Mouse (Mus musculus) midbrain, embryonic 10.5 days (tissue): Measurements from ENCODE around the gene Bbs7. TPM values are rescaled to one million over a fixed set of nuclear protein-coding genes. Genes with fewer than 3 reads are reported as not detected.
A peak's percentile ranks its signal among the peaks of the same experiment; 100 is the strongest.
"Not testable (repeated sequence)": the region's sequence is repeated elsewhere in the genome, so short reads cannot be mapped to it uniquely, and the experiment has no call there.

Source experiments
- DNase-seq: peaks from one replicate; pipeline ENCODE4 v3.0.0-alpha.2; 2017; ENCODE audit warnings: low spot score
- H3K27ac ChIP-seq: fragments of 300-500 bp; sonication (generic); replicated peaks from 2 replicates; pipeline ENCODE4 v1.5.1; 2016; ENCODE audit warnings: mild to moderate bottlenecking
- H3K27me3 ChIP-seq: fragments of 300-500 bp; sonication (generic); 2 replicates; pipeline ENCODE4 v1.6.1; 2016; ENCODE audit warnings: low read depth, mild to moderate bottlenecking; ENCODE audit not compliant: poor library complexity, severe bottlenecking
- H3K36me3 ChIP-seq: fragments of 300-500 bp; sonication (generic); 2 replicates; pipeline ENCODE4 v1.6.1; 2016; ENCODE audit warnings: mild to moderate bottlenecking, moderate library complexity
- H3K4me1 ChIP-seq: fragments of 300-500 bp; sonication (generic); 2 replicates; pipeline ENCODE4 v1.6.1; 2016
- H3K4me3 ChIP-seq: fragments of 300-500 bp; sonication (generic); 2 replicates; pipeline ENCODE4 v1.5.1; 2016; ENCODE audit warnings: mild to moderate bottlenecking, moderate library complexity
- H3K9me3 ChIP-seq: fragments of 300-500 bp; sonication (generic); replicated peaks from 2 replicates; pipeline ENCODE4 v1.6.1; 2016; ENCODE audit warnings: mild to moderate bottlenecking
- WGBS: fragments of 180-500 bp; shearing (Covaris S2); methylation state at CpG from one replicate; pipeline ENCODE4 v1.1.7; 2016; 5-methylcytosine and 5-hydroxymethylcytosine counted together
- polyA plus RNA-seq: library from polyadenylated mRNA; unstranded; fragments of >200 nt; fragmentation: Nextera tagmentation; extraction: Ambion mirVana; gene quantifications from 2 replicates; pipeline ENCODE4 v1.2.1, GENCODE M21; 2016

The Bbs7 gene
- polyA plus RNA-seq, 1 experiment from 2014 or later = 20.6 TPM

DNA sequence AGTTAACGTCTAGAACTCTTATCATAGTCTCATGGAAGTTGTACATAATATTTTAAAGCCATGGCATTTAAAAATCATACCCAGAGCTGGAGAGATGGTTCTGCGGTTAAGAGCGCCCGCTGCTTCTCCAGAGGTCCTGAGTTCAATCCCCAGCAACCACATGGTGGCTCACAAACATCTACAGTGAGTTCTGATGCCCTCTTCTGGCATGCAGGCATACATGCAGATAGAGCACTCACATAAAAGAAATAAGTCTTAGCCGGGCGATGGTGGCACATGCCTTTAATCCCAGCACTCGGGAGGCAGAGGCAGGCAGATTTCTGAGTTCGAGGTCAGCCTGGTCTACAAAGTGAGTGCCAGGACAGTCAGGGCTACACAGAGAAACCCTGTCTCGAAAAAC is 13.5 kb downstream of the Bbs7 start:
- not testable (repeated sequence) for H3K27me3 ChIP-seq, DNase-seq, H3K27ac ChIP-seq, H3K36me3 ChIP-seq, H3K4me3 ChIP-seq, H3K9me3 ChIP-seq, H3K4me1 ChIP-seq
- 88% methylated on average over 8 of the region's 9 CpGs for WGBS

DNA sequence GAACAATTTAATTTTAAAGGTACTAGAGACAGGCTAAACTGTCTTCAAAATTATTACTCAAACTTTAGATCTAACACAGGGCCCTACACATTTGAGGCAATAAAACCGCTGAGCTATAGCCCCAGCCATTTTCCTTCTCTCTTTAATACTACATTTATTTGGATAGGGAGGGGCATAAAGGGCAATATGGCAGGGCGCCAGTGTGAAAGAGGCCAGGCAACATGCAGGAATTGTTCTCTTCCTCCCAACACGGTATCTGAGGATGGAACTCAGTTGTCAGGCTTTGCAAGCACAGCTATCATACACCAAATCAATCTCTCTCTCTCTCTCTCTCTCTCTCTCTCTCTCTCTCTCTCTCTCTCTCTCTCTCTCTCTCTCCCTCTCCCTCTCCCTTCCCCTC is 14.5 kb downstream of the Bbs7 start:
- no peaks in the 10 kb centered on the region for H3K9me3 ChIP-seq
- no peaks in the 10 kb centered on the region for H3K27me3 ChIP-seq
- WGBS = 79% methylated on average over 3 of the region's 3 CpGs
- no peaks in the 10 kb centered on the region for H3K4me1 ChIP-seq
- H3K4me3 ChIP-seq = no peak overlapping the region
- no peak overlapping the region for H3K27ac ChIP-seq
- DNase-seq = no peak
- 0 out of 2 replicates have a peak, but pooled peaks cover 6% of the 10 kb centered on the region for H3K36me3 ChIP-seq

DNA sequence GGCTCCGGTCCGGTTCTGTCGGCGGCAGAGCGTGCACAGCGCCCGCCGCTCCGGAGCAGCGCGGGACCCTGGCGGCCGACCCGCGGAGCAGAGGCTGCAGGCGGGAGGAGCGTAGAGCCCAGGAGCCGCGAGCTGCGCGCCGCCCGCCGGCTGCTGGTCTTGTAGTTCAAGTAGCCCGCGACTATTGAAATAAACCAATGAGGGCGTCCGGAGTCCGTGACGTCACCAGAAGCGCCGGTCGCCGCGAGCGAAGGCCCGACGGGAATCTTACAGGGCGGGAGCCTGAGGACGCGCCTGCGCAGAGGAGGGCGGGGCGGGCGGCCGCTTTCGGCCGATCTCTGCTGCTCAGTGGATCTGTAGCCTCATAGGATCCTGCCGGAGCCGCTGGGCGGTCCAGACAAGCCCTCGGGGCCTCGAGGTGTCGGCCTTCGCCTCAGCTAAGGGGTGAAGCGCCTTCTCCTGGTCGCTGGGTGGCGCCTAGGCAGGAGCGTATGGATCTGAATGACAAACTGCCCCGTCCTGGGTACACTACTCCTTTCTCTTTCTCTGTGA is 41.4 kb downstream of the Bbs7 start, which contains the start of gene Ccna2:
Gene Ccna2 (minus strand): TSS at position 324 of the 552 bp plus-strand sequence.
- Histone ChIP-seq H3K27ac (peak within 1 kb of the TSS; percentile 97), H3K4me1 (peaks cover 25% of the 10 kb centered on the region), H3K27me3 (no peaks in the 10 kb centered on the region), H3K4me3 (peak within 1 kb of the TSS; percentile 96), H3K9me3 (no peaks in the 10 kb centered on the region), H3K36me3 (peaks cover 36% of the 10 kb centered on the region)
- peak; percentile 99 for DNase-seq
- WGBS = under 1% methylated on average over 60 of the region's 60 CpGs

DNA sequence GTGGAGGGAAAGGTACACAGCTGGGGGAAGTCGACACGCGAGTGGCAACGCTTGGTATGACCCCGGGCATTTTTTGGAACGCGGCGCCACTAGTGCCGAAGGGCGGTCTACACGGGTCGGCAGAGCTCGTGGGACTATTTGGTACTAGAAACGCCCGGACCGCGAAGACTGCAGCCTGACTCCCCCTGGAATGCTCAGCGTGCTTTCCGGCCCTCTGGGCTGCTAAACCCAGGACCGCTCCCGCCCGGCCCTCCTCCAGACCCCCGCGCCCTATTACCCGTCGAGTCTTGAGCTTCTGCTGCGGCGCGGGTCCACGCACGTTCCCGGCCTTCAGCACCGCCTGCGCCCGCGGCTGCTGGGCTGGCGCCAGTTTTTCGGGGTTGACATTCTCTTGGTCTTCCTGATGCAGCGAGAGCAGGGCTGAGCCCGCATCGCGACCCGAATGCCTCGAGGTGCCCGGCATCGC is 41.9 kb downstream of the Bbs7 start:
- Histone ChIP-seq H3K4me1 (peaks cover 25% of the 10 kb centered on the region), H3K4me3 (peak overlapping the region; percentile 96), H3K9me3 (no peaks in the 10 kb centered on the region), H3K36me3 (peaks cover 41% of the 10 kb centered on the region), H3K27ac (peak overlapping the region; percentile 97), H3K27me3 (no peaks in the 10 kb centered on the region)
- DNase-seq = no peak
- WGBS = under 1% methylated on average over 46 of the region's 46 CpGs

DNA sequence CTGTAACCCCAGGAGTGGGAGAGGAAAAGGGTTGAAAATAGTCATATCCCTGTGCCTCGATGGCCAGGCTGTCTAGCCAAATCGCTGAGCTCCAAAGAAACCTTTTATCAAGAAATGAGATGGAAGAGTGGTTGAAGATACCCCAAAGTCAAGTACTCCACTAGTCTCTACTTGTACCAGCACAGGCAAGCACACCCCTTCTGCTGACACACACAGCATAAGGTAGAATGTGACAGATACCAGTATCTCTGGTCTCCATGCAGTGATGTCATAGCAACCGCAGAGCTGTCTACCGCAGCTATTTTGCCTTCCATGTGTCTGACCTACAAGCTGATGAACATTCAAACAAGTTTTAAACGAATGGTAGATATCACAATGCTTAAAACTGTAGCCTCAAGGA is 43.4 kb downstream of the Bbs7 start:
- peaks cover 25% of the 10 kb centered on the region for H3K4me1 ChIP-seq
- no peaks in the 10 kb centered on the region for H3K9me3 ChIP-seq
- WGBS = 93% methylated on average over 5 of the region's 5 CpGs
- H3K4me3 ChIP-seq = peak overlapping the region; percentile 96
- DNase-seq = no peak
- no peaks in the 10 kb centered on the region for H3K27me3 ChIP-seq
- peaks cover 57% of the 10 kb centered on the region for H3K36me3 ChIP-seq
- no peak overlapping the region for H3K27ac ChIP-seq

DNA sequence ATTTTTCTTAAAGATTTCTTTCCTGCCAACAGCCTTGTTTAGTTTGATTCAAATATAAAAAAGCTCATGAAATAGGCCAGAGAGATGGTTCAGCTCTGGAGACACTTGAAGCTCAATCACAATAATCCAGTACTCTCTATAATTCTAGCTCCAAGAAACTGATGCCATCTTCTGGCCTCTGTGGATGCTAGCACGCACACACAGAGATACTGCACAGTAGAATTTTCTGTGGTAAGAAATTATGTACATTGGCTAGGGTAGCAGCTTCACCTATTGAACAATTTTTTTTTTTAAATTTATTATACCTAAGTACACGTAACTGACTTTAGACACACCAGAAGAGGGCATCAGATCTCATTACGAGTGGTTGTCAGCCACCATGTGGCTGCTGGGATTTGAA is 49.6 kb downstream of the Bbs7 start:
- Histone ChIP-seq H3K27me3 (no peaks in the 10 kb centered on the region), H3K4me3 (no peak overlapping the region), H3K27ac (no peak overlapping the region), H3K9me3 (no peaks in the 10 kb centered on the region), H3K36me3 (peaks cover 99% of the 10 kb centered on the region), H3K4me1 (no peaks in the 10 kb centered on the region)
- DNase-seq = no peak
- WGBS = 94% methylated on average over 3 of the region's 3 CpGs

DNA sequence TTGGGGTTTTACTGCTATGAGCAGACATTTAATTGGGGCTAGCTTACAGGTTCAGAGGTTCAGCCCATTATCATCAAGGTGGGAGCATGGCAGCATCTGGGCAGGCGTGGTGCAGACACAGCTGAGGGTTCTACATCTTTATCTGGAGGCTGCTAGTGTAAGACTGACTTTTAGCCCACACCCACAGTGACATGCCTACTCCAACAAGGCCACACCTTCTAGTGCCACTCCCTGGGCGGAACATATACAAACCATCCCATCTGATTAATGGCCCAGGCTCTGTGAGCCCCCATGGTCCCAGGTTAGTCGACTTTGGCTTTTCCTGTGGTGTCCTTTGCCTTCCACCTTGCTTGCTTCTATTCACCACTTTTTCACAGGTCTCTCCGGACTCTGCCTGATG is 53.7 kb downstream of the Bbs7 start:
- no peak overlapping the region for H3K4me3 ChIP-seq
- peaks cover 99% of the 10 kb centered on the region for H3K36me3 ChIP-seq
- WGBS = 87% methylated on average over 4 of the region's 4 CpGs
- H3K4me1 ChIP-seq = no peaks in the 10 kb centered on the region
- DNase-seq = no peak
- no peaks in the 10 kb centered on the region for H3K27me3 ChIP-seq
- no peak overlapping the region for H3K27ac ChIP-seq
- no peaks in the 10 kb centered on the region for H3K9me3 ChIP-seq

DNA sequence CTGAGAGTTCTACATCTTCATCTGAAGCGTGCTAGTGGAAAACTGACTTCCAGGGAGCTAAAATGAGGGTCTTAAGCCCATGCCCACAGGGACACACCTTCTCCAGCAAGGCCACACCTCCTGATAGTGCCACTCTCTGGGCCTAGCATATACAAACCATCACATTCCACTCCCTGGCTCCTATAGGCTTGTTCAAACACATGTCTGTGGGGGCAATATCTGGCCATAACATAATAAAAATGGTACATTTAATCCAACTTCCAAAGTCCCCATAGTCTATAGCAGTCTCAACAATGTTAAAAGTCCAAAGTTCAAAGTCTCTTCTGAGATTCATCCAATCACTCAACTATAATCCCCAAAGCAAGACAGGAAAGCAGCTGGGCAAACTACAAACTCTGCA is 55.7 kb downstream of the Bbs7 start:
- no peak overlapping the region for H3K4me3 ChIP-seq
- no peak for DNase-seq
- peaks cover 88% of the 10 kb centered on the region for H3K36me3 ChIP-seq

DNA sequence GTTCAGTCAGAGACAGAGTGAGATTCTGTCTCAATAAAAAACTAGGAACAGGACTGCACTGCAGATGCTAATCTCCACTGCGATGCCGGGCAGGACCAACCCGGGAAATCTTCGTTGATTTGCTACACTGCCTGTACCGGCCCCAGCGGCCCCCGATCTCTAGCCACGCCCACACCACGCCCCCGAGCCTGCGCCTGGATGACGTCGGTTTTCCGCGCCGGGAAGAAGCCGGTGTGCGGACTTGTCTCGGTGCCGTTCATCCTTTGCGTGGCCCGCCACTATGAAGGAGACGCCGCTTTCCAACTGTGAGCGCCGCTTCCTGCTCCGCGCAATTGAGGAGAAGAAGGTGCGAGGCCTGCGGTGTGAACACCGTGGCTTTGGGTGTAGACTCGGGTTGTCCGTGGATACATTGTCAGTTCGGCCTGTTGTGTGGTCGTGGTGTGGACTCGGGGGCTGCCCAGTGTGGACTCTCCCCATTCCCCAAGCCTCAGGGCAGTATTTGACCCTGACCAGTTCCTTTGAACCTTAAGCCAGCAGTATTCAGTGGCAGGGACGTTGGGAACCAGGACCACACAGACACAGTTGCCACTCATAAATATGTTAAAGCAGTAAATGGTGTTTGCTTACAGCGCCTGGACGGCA is 60.8 kb downstream of the Bbs7 start, which contains the start of gene Exosc9:
Gene Exosc9 (plus strand): TSS at position 201 of the 642 bp plus-strand sequence.
- Histone ChIP-seq H3K9me3 (no peaks in the 10 kb centered on the region), H3K4me1 (peaks cover 21% of the 10 kb centered on the region), H3K27me3 (no peaks in the 10 kb centered on the region), H3K36me3 (peaks cover 39% of the 10 kb centered on the region), H3K4me3 (peak within 1 kb of the TSS; percentile 88), H3K27ac (peak within 1 kb of the TSS; percentile 88)
- DNase-seq = peak; percentile 95
- under 1% methylated on average over 39 of the region's 39 CpGs for WGBS

More for the DNA sequence above, 55.7 kb downstream of the Bbs7 start:
- WGBS = 88% methylated on average over 1 of the region's 1 CpGs
- Histone ChIP-seq H3K27me3 (no peaks in the 10 kb centered on the region), H3K9me3 (no peaks in the 10 kb centered on the region), H3K4me1 (peaks cover 7% of the 10 kb centered on the region), H3K27ac (no peak overlapping the region)

DNA sequence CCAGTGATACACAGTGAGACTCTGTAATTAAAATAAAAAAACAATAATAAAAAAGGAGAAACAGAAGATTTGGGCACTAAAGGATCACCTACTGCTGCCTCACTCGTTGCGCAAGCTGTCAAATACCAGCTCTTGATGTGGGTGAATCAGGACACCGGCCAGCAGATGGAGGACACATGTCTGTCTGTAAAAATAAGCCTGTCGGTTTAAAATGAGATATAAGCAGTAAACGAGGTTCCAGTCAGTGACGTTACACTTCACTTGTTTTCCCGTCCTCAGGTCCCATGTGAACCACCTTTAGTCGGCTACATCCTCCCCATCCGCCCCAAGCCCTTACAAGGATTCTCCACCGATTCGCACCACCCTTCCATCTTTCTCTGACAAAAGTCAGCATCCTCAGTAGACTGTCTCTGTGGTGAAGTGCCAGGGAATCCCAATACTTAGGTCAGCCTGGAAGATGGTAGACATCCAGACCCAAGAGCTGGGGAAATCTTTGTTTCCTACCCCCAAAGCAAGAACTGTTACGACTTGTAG is 61.4 kb downstream of the Bbs7 start:
- Histone ChIP-seq H3K4me1 (peaks cover 21% of the 10 kb centered on the region), H3K4me3 (peak overlapping the region; percentile 88), H3K27ac (peak overlapping the region; percentile 88), H3K36me3 (peaks cover 32% of the 10 kb centered on the region), H3K9me3 (no peaks in the 10 kb centered on the region), H3K27me3 (no peaks in the 10 kb centered on the region)
- no peak for DNase-seq
- 21% methylated on average over 12 of the region's 12 CpGs for WGBS

DNA sequence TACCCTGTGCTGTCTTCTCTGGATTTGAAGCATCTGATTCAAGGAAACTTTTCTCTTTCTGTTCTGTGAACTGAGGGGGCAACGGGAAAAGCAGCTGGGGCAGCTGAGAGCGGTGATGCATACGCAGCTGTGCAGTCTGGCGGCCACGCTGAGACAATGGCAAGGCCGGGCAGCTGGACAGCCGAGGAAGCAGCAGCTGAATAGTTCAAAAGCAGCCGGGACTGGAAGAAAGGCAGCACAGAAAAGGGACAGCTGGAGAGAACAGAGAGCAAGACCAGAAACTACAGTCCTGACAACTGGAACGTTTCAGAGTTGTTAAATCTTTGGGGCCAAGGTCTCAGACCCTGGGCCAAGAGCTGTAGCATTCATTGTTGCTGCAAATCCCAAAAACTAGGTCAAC is 61.9 kb downstream of the Bbs7 start:
- peak; percentile 83 for DNase-seq
- 12% methylated on average over 9 of the region's 9 CpGs for WGBS
- H3K4me3 ChIP-seq = peak overlapping the region; percentile 88

DNA sequence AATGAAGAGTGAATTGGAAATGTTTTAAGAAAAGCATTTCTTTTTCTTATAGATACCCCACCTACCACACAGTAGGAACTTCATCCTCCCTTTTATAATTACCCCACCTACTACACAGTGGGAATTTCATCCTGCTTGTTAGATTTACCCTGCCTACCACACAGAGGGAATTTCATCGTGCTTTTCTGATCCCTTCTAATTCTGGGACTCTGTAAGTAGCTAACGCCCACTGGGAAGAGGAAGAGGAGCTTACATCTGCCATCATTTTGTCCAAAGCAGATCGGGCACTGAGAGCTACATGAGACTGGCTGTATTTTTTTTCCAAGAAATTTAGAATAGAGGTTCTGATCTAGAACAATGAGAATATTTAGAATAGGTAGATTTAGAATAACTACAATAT is 68.3 kb downstream of the Bbs7 start:
- WGBS = 79% methylated on average over 3 of the region's 3 CpGs
- no peak for DNase-seq
- Histone ChIP-seq H3K4me3 (no peak overlapping the region), H3K9me3 (no peaks in the 10 kb centered on the region), H3K27me3 (no peaks in the 10 kb centered on the region), H3K36me3 (no peaks in the 10 kb centered on the region), H3K27ac (no peak overlapping the region), H3K4me1 (no peaks in the 10 kb centered on the region)

More for the DNA sequence above, 61.9 kb downstream of the Bbs7 start:
- Histone ChIP-seq H3K4me1 (peaks cover 21% of the 10 kb centered on the region), H3K27ac (peak overlapping the region; percentile 88), H3K36me3 (peaks cover 27% of the 10 kb centered on the region), H3K9me3 (no peaks in the 10 kb centered on the region), H3K27me3 (no peaks in the 10 kb centered on the region)

DNA sequence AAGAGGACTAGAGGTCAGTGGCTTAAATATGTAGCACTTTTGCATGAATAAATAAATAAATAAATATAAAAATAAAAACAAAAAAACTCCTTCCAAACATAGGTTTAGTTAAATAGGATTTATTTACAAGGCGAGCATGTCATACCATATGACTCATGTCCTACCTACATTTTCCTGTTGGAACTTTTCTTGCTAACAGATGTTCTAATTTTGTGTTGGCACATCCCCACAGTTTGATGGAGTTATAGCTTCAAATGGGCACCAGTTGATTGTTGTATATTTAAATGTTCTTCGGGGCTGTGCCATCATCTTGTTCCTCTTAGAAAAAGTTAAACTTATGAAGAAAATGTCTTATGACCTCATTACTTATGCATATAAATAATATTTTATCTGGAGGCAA is 71.9 kb downstream of the Bbs7 start:
- Histone ChIP-seq H3K4me3 (no peak overlapping the region), H3K27me3 (no peaks in the 10 kb centered on the region), H3K9me3 (no peaks in the 10 kb centered on the region), H3K36me3 (no peaks in the 10 kb centered on the region), H3K4me1 (no peaks in the 10 kb centered on the region), H3K27ac (no peak overlapping the region)
- 80% methylated on average over 2 of the region's 2 CpGs for WGBS
- DNase-seq = no peak
